Mouse (Mus musculus) intestine, embryonic 14.5 days (tissue): ENCODE data around the gene Lcn5. TPM values are rescaled to one million over a fixed set of nuclear protein-coding genes. Genes with fewer than 3 reads are reported as not detected.
"Not testable (repeated sequence)": the region's sequence is repeated elsewhere in the genome, so short reads cannot be mapped to it uniquely, and the experiment has no call there.

Source experiments
- ATAC-seq: fragments of 200-750 bp; cut with Nextera tagmentation; replicated peaks from 2 replicates; pipeline ENCODE4 v1.8.0; 2017; ENCODE audit warnings: low read depth, moderate number of reproducible peaks, moderate TSS enrichment, moderate library complexity; ENCODE audit not compliant: low FRiP score, low TSS enrichment
- DNase-seq: peaks from one replicate; pipeline ENCODE4 v3.0.0-alpha.2; 2018; ENCODE audit warnings: low spot score
- H3K27ac ChIP-seq: fragments of 300-500 bp; sonication (generic); 2 replicates; pipeline ENCODE4 v1.5.1; 2014; ENCODE audit warnings: low read depth, mild to moderate bottlenecking, control low read depth
- H3K27me3 ChIP-seq: fragments of 300-500 bp; sonication (generic); replicated peaks from 2 replicates; pipeline ENCODE4 v1.6.1; 2014; ENCODE audit warnings: low read length, control low read depth; ENCODE audit not compliant: control insufficient read depth, insufficient read depth
- H3K36me3 ChIP-seq: fragments of 300-500 bp; sonication (generic); 2 replicates; pipeline ENCODE4 v1.6.1; 2014; ENCODE audit warnings: low read length, control low read depth; ENCODE audit not compliant: control insufficient read depth, insufficient read depth
- H3K4me1 ChIP-seq: fragments of 300-500 bp; sonication (generic); replicated peaks from 2 replicates; pipeline ENCODE4 v1.6.1; 2014; ENCODE audit warnings: low read length, control low read depth, mixed read lengths; ENCODE audit not compliant: control insufficient read depth, insufficient read depth
- H3K4me2 ChIP-seq: fragments of 300-500 bp; sonication (generic); 2 replicates; pipeline ENCODE4 v1.6.1; 2014; ENCODE audit warnings: low read length
- H3K4me3 ChIP-seq: fragments of 300-500 bp; sonication (generic); 2 replicates; pipeline ENCODE4 v1.5.1; 2014; ENCODE audit warnings: low read depth, low read length, control low read depth, mixed read lengths
- H3K9ac ChIP-seq: fragments of 300-500 bp; sonication (generic); 2 replicates; pipeline ENCODE4 v1.6.1; 2014; ENCODE audit warnings: mild to moderate bottlenecking, low read length
- H3K9me3 ChIP-seq: fragments of 300-500 bp; sonication (generic); 2 replicates; pipeline ENCODE4 v1.6.1; 2016; ENCODE audit warnings: low read length, control low read depth; ENCODE audit not compliant: control insufficient read depth
- WGBS: fragments of 180-500 bp; shearing (Covaris S2); extraction: QIAGEN DNeasy Blood & Tissue Kit; methylation state at CpG from one replicate; pipeline ENCODE4 v1.1.7; 2014; 5-methylcytosine and 5-hydroxymethylcytosine counted together
- polyA plus RNA-seq: library from polyadenylated mRNA; unstranded; fragments of >200 nt; fragmentation: Nextera tagmentation; extraction: Ambion mirVana; gene quantifications from 2 replicates; pipeline ENCODE4 v1.2.1, GENCODE M21; 2014

Gene Lcn5
- polyA plus RNA-seq, 1 experiment from 2014 or later, result not detected

DNA sequence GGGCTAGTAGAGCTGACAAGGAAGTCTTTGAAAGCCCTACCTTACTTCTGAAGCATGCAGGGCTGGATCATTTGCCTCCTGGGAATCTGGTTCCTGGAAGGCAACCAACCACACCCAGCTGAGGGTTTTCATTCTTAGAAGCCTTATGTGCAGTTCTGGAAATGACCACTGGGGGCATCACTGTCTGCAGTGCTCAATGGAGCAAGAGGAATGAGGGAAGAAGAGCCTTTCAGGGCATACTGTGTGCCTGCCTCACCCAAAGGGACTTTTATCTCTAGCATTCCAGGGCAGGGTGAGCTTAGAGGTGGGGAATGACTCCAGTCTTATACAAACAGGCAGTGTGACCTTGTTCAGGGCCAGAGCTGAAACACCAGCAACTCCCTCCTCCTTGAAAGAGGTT, 36.9 kb downstream of the Lcn5 start:
- DNase-seq (peak; percentile 90), ATAC-seq (no peak)

DNA sequence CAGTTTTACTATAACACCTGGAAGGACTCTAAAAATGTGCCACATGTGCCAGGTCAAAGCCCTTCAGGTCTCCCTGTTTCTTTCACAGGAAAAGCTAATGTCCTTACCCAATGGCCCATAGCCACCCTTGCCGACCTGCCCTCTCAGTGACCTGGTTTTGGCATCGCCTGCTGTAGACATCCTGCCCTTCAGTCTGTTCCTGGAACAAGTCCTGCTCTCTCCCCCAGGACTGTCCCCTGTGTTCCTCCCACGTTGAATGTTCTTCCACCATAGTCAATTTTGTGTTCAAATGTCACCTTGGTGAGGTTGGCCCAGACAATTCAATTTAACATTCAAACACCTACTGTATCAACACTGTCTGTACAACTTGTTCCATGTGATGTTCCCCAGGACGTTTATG, 39.2 kb downstream of the Lcn5 start:
- Histone ChIP-seq H3K36me3 (no peaks in the 10 kb centered on the region), H3K27me3 (no peaks in the 10 kb centered on the region), H3K9ac (no peak overlapping the region), H3K9me3 (no peaks in the 10 kb centered on the region), H3K4me3 (no peak overlapping the region), H3K27ac (no peak overlapping the region), H3K4me2 (no peak overlapping the region), H3K4me1 (no peaks in the 10 kb centered on the region)
- no peak for DNase-seq
- WGBS, result 57% methylated on average over 4 of the region's 4 CpGs
- ATAC-seq, result no peak

More for the DNA sequence above, 36.9 kb downstream of the Lcn5 start:
- Histone ChIP-seq H3K9me3 (no peaks in the 10 kb centered on the region), H3K27me3 (no peaks in the 10 kb centered on the region), H3K36me3 (no peaks in the 10 kb centered on the region), H3K4me1 (no peaks in the 10 kb centered on the region), H3K9ac (no peak overlapping the region), H3K4me3 (no peak overlapping the region), H3K27ac (no peak overlapping the region), H3K4me2 (no peak overlapping the region)

GRCm38 (mm10) chr2:25698696-25699095, 40.9 kb downstream of the Lcn5 start:
- no peaks in the 10 kb centered on the region for H3K9me3 ChIP-seq
- no peaks in the 10 kb centered on the region for H3K27me3 ChIP-seq

DNA sequence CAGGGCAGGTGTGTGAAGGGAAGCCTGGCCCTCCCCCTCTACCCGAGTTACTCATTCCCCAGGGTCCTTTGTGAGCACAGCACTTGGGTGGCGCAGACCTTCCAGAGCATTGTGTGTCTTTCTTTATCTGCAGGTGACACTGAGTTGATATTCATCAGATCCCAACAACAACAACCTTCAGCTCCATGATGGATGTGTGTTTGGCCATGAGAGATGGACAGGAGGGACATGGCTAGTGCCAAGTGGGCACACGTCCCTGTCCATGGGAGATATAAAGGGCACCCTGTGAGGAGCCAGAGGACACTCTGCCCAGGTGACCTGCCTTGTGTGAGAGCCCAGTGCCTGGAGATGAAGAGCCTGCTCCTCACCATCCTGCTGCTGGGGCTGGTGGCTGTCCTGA, 42.0 kb downstream of the Lcn5 start, which contains the start of gene Obp2a:
TSS of gene Obp2a (plus strand) at position 301 of the 400 bp plus-strand sequence.
- not testable (repeated sequence) for H3K4me2 ChIP-seq, H3K9me3 ChIP-seq, H3K4me1 ChIP-seq, DNase-seq, H3K36me3 ChIP-seq, H3K27ac ChIP-seq, H3K27me3 ChIP-seq, ATAC-seq, H3K4me3 ChIP-seq, H3K9ac ChIP-seq
- 83% methylated on average over 3 of the region's 3 CpGs for WGBS

More at GRCm38 (mm10) chr2:25698696-25699095, 40.9 kb downstream of the Lcn5 start:
- no peak for DNase-seq
- Histone ChIP-seq H3K4me3 (no peak overlapping the region), H3K4me2 (no peak overlapping the region), H3K4me1 (no peaks in the 10 kb centered on the region), H3K27ac (no peak overlapping the region), H3K36me3 (no peaks in the 10 kb centered on the region), H3K9ac (no peak overlapping the region)
- ATAC-seq, result no peak
- 87% methylated on average over 2 of the region's 2 CpGs for WGBS

GRCm38 (mm10) chr2:25701001-25701400, 43.2 kb downstream of the Lcn5 start:
- no peaks in the 10 kb centered on the region for H3K4me1 ChIP-seq
- H3K9me3 ChIP-seq, result no peaks in the 10 kb centered on the region
- H3K27me3 ChIP-seq, result no peaks in the 10 kb centered on the region
- no peaks in the 10 kb centered on the region for H3K36me3 ChIP-seq
- H3K4me3 ChIP-seq, result no peak overlapping the region
- H3K9ac ChIP-seq, result no peak overlapping the region
- WGBS, result 76% methylated on average over 5 of the region's 5 CpGs
- no peak for ATAC-seq
- H3K4me2 ChIP-seq, result no peak overlapping the region
- H3K27ac ChIP-seq, result no peak overlapping the region
- DNase-seq, result no peak

DNA sequence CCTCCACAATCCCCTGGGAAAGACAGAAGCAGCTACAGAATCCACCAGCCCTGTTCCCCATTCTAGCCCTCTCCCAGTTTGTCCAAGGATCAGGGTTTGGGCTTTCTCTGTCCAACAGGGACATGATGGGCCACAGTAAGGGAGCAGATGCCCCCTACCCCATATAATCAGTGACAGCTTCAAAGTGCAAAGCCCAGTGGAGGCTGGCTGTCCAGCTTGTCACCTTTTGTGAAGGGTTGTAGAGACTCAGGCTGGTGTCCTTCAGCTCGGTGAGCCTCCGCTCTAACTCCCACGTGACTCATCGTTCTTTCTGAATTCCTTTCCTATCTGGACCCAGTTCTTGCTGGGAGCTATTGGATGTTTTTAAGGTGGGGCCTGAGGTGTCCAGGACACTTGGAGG, 46.0 kb downstream of the Lcn5 start:
- DNase-seq, result no peak
- Histone ChIP-seq H3K9ac (no peak overlapping the region), H3K36me3 (no peaks in the 10 kb centered on the region), H3K27me3 (no peaks in the 10 kb centered on the region), H3K4me1 (peaks cover 8% of the 10 kb centered on the region; the same call in 1 of the 2 replicates), H3K4me2 (no peak overlapping the region), H3K4me3 (no peak overlapping the region), H3K9me3 (no peaks in the 10 kb centered on the region), H3K27ac (no peak overlapping the region)
- WGBS, result 74% methylated on average over 4 of the region's 4 CpGs
- no peak for ATAC-seq

DNA sequence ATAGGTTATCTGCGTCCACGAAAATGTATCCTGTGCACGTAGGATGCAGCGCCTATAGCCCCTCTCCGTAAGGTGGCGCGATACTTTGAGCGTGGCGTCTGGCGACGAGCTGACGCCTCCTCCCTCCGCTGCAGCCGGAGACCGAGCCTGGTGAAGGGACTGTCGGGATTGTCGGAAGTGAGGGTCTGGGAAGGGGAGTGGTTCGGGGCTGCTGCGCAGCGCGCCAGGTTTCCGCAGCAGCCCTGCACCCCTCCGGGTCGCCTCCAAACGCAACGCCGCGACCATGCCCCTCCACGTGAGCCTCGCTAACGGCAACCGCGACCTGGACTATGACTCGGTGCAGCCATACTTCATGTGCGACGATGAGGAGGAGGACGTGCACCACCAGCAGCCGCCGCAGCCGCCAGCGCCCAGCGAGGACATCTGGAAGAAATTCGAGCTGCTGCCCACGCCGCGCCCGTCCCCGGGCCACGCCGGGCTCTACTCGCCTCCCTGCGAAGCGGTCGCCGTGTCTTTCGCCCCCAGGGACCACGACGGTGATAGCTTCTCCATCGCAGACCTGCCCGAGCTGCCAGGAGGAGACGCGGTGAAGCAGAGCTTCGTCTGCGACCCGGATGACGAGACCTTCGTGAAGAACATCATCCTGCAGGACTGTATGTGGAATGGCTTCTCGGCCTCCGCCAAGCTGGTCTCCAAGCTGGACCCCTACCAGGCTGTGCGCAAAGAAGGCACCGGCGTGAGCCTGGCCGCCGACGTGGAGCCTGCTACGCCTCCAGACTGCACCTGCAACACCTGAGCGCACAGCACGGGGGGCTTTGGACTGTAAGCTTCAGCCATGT, 49.1 kb downstream of the Lcn5 start, which contains the start of gene Bmyc:
TSS of gene Bmyc (plus strand) at position 97 of the 839 bp plus-strand sequence.
- ATAC-seq (peak; percentile 93), DNase-seq (peak; percentile 86)
- Histone ChIP-seq H3K4me1 (peaks cover 8% of the 10 kb centered on the region; the same call in 1 of the 2 replicates), H3K27ac (peak within 1 kb of the TSS; percentile 75), H3K4me2 (peak within 1 kb of the TSS; percentile 84), H3K9me3 (no peaks in the 10 kb centered on the region), H3K4me3 (peak within 1 kb of the TSS; percentile 81), H3K9ac (peak within 1 kb of the TSS; percentile 71), H3K27me3 (no peaks in the 10 kb centered on the region), H3K36me3 (no peaks in the 10 kb centered on the region)
- under 1% methylated on average over 77 of the region's 78 CpGs for WGBS

GRCm38 (mm10) chr2:25708121-25708520, 50.4 kb downstream of the Lcn5 start:
- no peaks in the 10 kb centered on the region for H3K36me3 ChIP-seq
- no peak overlapping the region for H3K9ac ChIP-seq
- no peak for ATAC-seq
- peaks cover 8% of the 10 kb centered on the region; the same call in 1 of the 2 replicates for H3K4me1 ChIP-seq
- H3K9me3 ChIP-seq, result no peaks in the 10 kb centered on the region
- DNase-seq, result no peak
- H3K4me2 ChIP-seq, result peak overlapping the region; percentile 84
- no peak overlapping the region for H3K4me3 ChIP-seq
- 76% methylated on average over 2 of the region's 2 CpGs for WGBS
- no peak overlapping the region for H3K27ac ChIP-seq
- no peaks in the 10 kb centered on the region for H3K27me3 ChIP-seq

GRCm38 (mm10) chr2:25709056-25709455, 51.3 kb downstream of the Lcn5 start:
- not testable (repeated sequence) for DNase-seq, H3K27ac ChIP-seq, H3K4me1 ChIP-seq, H3K4me2 ChIP-seq, H3K9ac ChIP-seq, H3K36me3 ChIP-seq, H3K27me3 ChIP-seq, H3K4me3 ChIP-seq, ATAC-seq, H3K9me3 ChIP-seq
- WGBS, result 96% methylated on average over 1 of the region's 1 CpGs
